Mouse (Mus musculus): ENCODE measurements around the gene Vmn1r129.
"Not testable (repeated sequence)": the region's sequence is repeated elsewhere in the genome, so short reads cannot be mapped to it uniquely, and the experiment has no call there.

The Vmn1r129 gene

GRCm38 (mm10) chr7:21361191-21361590, at the start of gene Vmn1r129:
Vmn1r129 (minus strand) TSS chr7:21361291.
- DNase-seq (ENCODE audit: low spot score), result not testable (repeated sequence)

- DNase-seq (ENCODE audit: low spot score), result not testable (repeated sequence)
Measured at GRCm38 (mm10) chr7:21349073-21349472, 12.0 kb downstream of the Vmn1r129 start, which contains the start of gene Vmn1r128. Vmn1r128 (plus strand) TSS chr7:21349373.

- DNase-seq (ENCODE audit: low spot score), result not testable (repeated sequence)
Measured at GRCm38 (mm10) chr7:21319761-21320160, 41.3 kb downstream of the Vmn1r129 start, which contains the start of gene Vmn1r127. Vmn1r127 (minus strand) TSS chr7:21319861.

Measured in yolk sac, embryonic 10.5 days (tissue).